Mouse (Mus musculus) stomach, postnatal 0 days (tissue): ENCODE measurements at regions not wholly inside any gene's neighbourhood (a gene's known extent, or its start where the extent isn't known, plus 50 kb on each side); places are given as distances from the start of the nearest gene placed in this dataset. TPM values are rescaled to one million over a fixed set of nuclear protein-coding genes. Genes with fewer than 3 reads are reported as not detected.

Experiments used
- ATAC-seq: fragments of 200-750 bp; cut with Nextera tagmentation; 2 replicates; pipeline ENCODE4 v1.8.0; 2017; ENCODE audit not compliant: low FRiP score, low TSS enrichment
- DNase-seq: peaks from one replicate; pipeline ENCODE4 v3.0.0-alpha.2; 2016; ENCODE audit warnings: low spot score
- H3K27ac ChIP-seq: fragments of 300-500 bp; sonication (generic); replicated peaks from 2 replicates; pipeline ENCODE4 v1.5.1; 2014; ENCODE audit warnings: mild to moderate bottlenecking, control low read depth
- H3K27me3 ChIP-seq: fragments of 300-500 bp; sonication (generic); 2 replicates; pipeline ENCODE4 v1.6.1; 2014; ENCODE audit warnings: low read length; ENCODE audit not compliant: control insufficient read depth, insufficient read depth
- H3K36me3 ChIP-seq: fragments of 300-500 bp; sonication (generic); 2 replicates; pipeline ENCODE4 v1.6.1; 2014; ENCODE audit warnings: low read length, mixed read lengths; ENCODE audit not compliant: control insufficient read depth, insufficient read depth
- H3K4me1 ChIP-seq: fragments of 300-500 bp; sonication (generic); replicated peaks from 2 replicates; pipeline ENCODE4 v1.6.1; 2014; ENCODE audit warnings: antibody characterized with exemption; ENCODE audit not compliant: control insufficient read depth, insufficient read depth
- H3K4me2 ChIP-seq: fragments of 300-500 bp; sonication (generic); replicated peaks from 2 replicates; pipeline ENCODE4 v1.6.1; 2014; ENCODE audit warnings: low read depth, mild to moderate bottlenecking, control low read depth, moderate library complexity
- H3K4me3 ChIP-seq: fragments of 300-500 bp; sonication (generic); 2 replicates; pipeline ENCODE4 v1.5.1; 2014; ENCODE audit warnings: low read depth, low read length, control low read depth
- H3K9ac ChIP-seq: fragments of 300-500 bp; sonication (generic); 2 replicates; pipeline ENCODE4 v1.6.1; 2014; ENCODE audit warnings: mild to moderate bottlenecking, low read length, control low read depth, mixed read lengths
- H3K9me3 ChIP-seq: fragments of 300-500 bp; sonication (generic); 2 replicates; pipeline ENCODE4 v1.6.1; 2016; ENCODE audit warnings: low read length; ENCODE audit not compliant: control insufficient read depth
- CTCF ChIP-seq: IDR thresholded peaks from 2 replicates; pipeline ENCODE4 v1.5.1; 2016; ENCODE audit warnings: antibody characterized with exemption, low read depth, mild to moderate bottlenecking, moderate library complexity
- EP300 ChIP-seq: optimal IDR thresholded peaks from 2 replicates; pipeline ENCODE3; 2016; ENCODE audit warnings: antibody characterized with exemption
- WGBS: fragments of 180-500 bp; shearing (Covaris S2); extraction: QIAGEN DNeasy Blood & Tissue Kit; methylation state at CpG from one replicate; pipeline ENCODE4 v1.1.7; 2014; 5-methylcytosine and 5-hydroxymethylcytosine counted together
- microRNA-seq: library from miRNA; unstranded; fragments of <30 nt; microRNA quantifications from one replicate; pipeline ENCODE4, GENCODE M21; 2016

- no peak overlapping the region for H3K4me3 ChIP-seq
- TF ChIP-seq EP300, result no peak
- 0 out of 2 replicates have a peak, but pooled peaks have one; percentile 2 for TF ChIP-seq CTCF
- H3K4me1 ChIP-seq, result no peaks in the 10 kb centered on the region
- ATAC-seq (no peak), DNase-seq (no peak)
- H3K9me3 ChIP-seq, result no peaks in the 10 kb centered on the region
- H3K36me3 ChIP-seq, result no peaks in the 10 kb centered on the region
- no peak overlapping the region for H3K4me2 ChIP-seq
- H3K9ac ChIP-seq, result no peak overlapping the region
- H3K27ac ChIP-seq, result no peak overlapping the region
- 73% methylated on average over 4 of the region's 4 CpGs for WGBS
- no peaks in the 10 kb centered on the region for H3K27me3 ChIP-seq
Measured at GRCm38 (mm10) chr11:32884744-32885143, 60.3 kb upstream of the Smim23 start.

- Histone ChIP-seq H3K27ac (no peak overlapping the region), H3K9ac (no peak overlapping the region), H3K4me1 (no peaks in the 10 kb centered on the region), H3K4me2 (no peak overlapping the region), H3K9me3 (no peaks in the 10 kb centered on the region), H3K4me3 (no peak overlapping the region), H3K36me3 (no peaks in the 10 kb centered on the region), H3K27me3 (no peaks in the 10 kb centered on the region)
- WGBS, result 54% methylated on average over 9 of the region's 10 CpGs
- DNase-seq (no peak), ATAC-seq (no peak)
- TF ChIP-seq CTCF (no peak), EP300 (no peak)
Measured at GRCm38 (mm10) chr11:32883062-32883852, 58.9 kb upstream of the Smim23 start.

- Histone ChIP-seq H3K4me3 (no peak overlapping the region), H3K4me2 (no peak overlapping the region), H3K36me3 (no peaks in the 10 kb centered on the region), H3K27ac (no peak overlapping the region), H3K27me3 (no peaks in the 10 kb centered on the region), H3K9me3 (no peaks in the 10 kb centered on the region), H3K9ac (no peak overlapping the region), H3K4me1 (no peaks in the 10 kb centered on the region)
- TF ChIP-seq EP300 (no peak), CTCF (no peak)
- DNase-seq, result no peak
- ATAC-seq, result no peak
- WGBS, result 97% methylated on average over 3 of the region's 3 CpGs
Measured at GRCm38 (mm10) chr11:32878967-32879366, 54.6 kb upstream of the Smim23 start.

Small RNAs in the stretch of these regions (microRNA-seq; reads per million reads assigned to microRNA genes)
- not detected for gene Gm26052
